Mouse (Mus musculus): Measurements from ENCODE around the gene Dnajb4. TPM values are rescaled to one million over a fixed set of nuclear protein-coding genes. Genes with fewer than 3 reads are reported as not detected.
"Not testable (repeated sequence)": the region's sequence is repeated elsewhere in the genome, so short reads cannot be mapped to it uniquely, and the experiment has no call there.

Gene Dnajb4
- total RNA-seq, 2 experiments from 2014 or later = 45.4 to 48.2 TPM

- DNase-seq = peak; percentile 74
- intact Hi-C loops (cut with DNase I; ENCODE audit: low total_unique reads) = no loop called here
Measured at GRCm38 (mm10) chr3:152210728-152211391, 758 bp upstream of the Dnajb4 start.

- no peak for DNase-seq
- intact Hi-C loops (cut with DNase I; ENCODE audit: low total_unique reads) = no loop called here
Measured at GRCm38 (mm10) chr3:152209177-152209966, 730 bp downstream of the Dnajb4 start.

DNA sequence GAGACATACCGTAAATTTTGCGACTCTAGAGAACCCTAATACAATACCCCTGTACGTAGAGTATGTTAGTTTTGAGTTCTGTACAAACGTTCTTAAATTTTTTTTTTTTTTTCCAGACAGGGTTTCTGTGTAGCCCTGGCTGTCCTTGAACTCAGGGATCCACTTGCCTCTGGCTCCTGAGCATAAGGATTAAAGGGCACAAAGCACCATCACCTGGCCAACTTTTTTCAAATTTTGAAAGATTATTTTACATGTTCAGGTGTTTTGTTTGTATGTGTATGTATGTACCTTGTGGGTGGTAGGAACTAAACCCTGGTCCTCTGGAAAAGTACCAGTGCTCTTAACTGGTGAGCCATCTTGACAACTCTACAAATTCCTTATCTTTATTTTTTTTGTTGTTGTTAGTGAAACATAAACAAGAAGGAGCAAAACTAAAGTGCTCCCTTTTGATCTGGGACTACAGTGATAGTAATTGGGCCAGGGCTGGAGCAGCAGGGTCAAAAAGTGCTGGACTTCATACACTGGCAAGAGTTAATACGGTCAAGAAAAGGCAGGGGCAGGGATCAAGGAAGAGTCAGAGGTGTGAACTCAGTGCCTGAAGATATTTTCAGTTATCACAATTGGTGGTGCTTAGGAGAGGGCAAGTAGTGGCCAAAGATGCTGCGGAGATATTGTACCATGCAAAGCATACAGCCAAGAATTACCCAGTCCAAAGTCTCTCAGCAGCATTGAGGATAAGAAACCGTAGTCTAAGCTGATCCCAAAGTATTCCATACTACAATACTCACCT lies 1.8 kb downstream of the Dnajb4 start:
- intact Hi-C loops (cut with DNase I; ENCODE audit: low total_unique reads) = no loop called here
- DNase-seq = no peak

DNA sequence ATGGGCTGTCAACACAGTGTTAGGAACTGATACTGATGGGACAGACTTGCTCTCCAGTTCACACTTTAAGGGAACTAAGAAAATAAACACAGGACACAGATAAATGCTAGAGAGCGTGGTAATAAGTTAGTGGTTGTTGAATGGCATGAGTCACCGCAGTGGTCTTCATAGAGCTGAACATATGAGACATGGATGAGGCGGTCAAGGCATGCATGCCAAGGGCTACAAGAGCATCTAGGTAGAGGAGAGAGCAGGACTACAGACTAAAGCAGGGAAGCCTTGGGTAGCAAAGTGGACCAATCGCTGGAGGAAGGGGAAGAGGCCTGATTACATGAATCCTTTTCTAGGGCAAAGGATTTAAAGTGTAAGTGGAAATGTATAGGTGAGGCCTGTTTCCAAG lies 2.9 kb downstream of the Dnajb4 start:
- intact Hi-C loops (cut with DNase I; ENCODE audit: low total_unique reads) = no loop called here
- DNase-seq = no peak

- intact Hi-C loops (cut with DNase I; ENCODE audit: low total_unique reads) = no loop called here
- DNase-seq = no peak
Measured at GRCm38 (mm10) chr3:152204577-152204976, 5.5 kb downstream of the Dnajb4 start.

- intact Hi-C loops (cut with DNase I; ENCODE audit: low total_unique reads) = no loop called here
- DNase-seq = no peak
Measured at GRCm38 (mm10) chr3:152203996-152204395, 6.1 kb downstream of the Dnajb4 start.

GRCm38 (mm10) chr3:152203411-152203810 lies 6.7 kb downstream of the Dnajb4 start:
- intact Hi-C loops (cut with DNase I; ENCODE audit: low total_unique reads) = no loop called here
- no peak for DNase-seq

GRCm38 (mm10) chr3:152202942-152203341 lies 7.2 kb downstream of the Dnajb4 start:
- intact Hi-C loops (cut with DNase I; ENCODE audit: low total_unique reads) = no loop called here
- no peak for DNase-seq

- intact Hi-C loops (cut with DNase I; ENCODE audit: low total_unique reads) = no loop called here
- DNase-seq = no peak
Measured at GRCm38 (mm10) chr3:152201651-152202050, 8.5 kb downstream of the Dnajb4 start.

DNA sequence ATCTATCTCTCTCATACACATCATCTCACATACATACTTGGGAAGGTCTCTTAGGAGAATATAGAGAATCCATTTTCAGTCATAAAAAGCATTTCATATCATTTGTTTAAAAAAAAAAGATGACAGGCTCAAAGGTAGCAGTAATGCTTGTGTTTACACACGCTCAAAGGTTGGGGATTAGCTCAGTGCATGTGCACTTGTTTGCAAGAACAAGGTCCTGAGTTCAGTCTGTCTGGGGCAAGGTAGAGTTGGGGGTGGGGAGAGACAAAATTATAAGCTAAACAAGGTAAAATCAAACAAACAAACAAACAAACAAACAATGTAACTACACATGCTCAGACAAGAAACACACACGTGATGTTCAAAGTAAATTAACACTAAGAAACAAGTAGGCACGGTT lies 8.9 kb downstream of the Dnajb4 start:
- DNase-seq = no peak
- intact Hi-C loops (cut with DNase I; ENCODE audit: low total_unique reads) = no loop called here

DNA sequence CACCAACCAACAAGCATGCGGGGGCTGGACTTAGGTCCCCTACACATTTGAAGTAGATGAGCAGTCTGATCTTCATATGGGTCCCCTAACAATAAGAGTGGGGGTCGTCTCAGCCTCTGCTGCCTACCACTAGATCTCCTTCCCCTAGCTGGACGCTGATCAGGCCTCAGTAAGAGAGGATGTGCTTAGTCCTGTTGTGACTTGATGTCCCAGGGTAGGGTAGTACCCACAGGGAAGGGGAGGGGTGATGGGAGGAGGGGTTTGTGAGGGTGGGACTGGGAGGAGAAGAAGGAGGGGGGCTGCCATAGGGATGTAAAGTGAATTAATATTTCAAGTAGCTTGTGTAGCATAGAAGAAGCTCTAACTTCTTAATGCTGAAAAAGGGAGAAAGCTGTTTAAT lies 11.0 kb downstream of the Dnajb4 start:
- intact Hi-C loops (cut with DNase I; ENCODE audit: low total_unique reads) = loop anchor here (5.0 kb wide), 1 partner anchor 87 kb away; no protein-coding TSS in a partner anchor
- DNase-seq = no peak

GRCm38 (mm10) chr3:152197246-152197645 lies 12.9 kb downstream of the Dnajb4 start:
- intact Hi-C loops (cut with DNase I; ENCODE audit: low total_unique reads) = loop anchor here (5.0 kb wide), 1 partner anchor 85 kb away; no protein-coding TSS in a partner anchor

GRCm38 (mm10) chr3:152193635-152194097 lies 16.4 kb downstream of the Dnajb4 start:
- intact Hi-C loops (cut with DNase I; ENCODE audit: low total_unique reads) = no loop called here
- DNase-seq = peak; percentile 81

More at GRCm38 (mm10) chr3:152197246-152197645, 12.9 kb downstream of the Dnajb4 start:
- not testable (repeated sequence) for DNase-seq

DNA sequence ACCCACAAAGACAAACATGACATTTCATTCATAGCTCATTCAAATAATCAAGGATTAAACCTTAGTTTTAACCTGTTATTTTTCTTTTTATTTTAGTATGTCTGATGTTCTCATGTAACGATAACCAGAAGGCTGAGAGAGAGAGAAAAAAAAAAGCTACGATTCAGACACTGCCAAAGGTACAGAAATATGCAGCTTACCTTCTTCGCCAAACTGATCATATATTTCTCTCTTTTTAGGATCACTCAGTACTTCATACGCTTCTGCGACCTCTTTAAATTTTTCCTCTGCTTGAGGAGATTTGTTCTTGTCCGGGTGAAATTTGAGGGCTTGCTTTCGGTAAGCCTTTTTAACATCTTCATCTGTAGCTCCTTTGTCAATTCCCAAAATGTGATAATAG lies 16.9 kb downstream of the Dnajb4 start:
- no peak for DNase-seq
- intact Hi-C loops (cut with DNase I; ENCODE audit: low total_unique reads) = no loop called here

DNA sequence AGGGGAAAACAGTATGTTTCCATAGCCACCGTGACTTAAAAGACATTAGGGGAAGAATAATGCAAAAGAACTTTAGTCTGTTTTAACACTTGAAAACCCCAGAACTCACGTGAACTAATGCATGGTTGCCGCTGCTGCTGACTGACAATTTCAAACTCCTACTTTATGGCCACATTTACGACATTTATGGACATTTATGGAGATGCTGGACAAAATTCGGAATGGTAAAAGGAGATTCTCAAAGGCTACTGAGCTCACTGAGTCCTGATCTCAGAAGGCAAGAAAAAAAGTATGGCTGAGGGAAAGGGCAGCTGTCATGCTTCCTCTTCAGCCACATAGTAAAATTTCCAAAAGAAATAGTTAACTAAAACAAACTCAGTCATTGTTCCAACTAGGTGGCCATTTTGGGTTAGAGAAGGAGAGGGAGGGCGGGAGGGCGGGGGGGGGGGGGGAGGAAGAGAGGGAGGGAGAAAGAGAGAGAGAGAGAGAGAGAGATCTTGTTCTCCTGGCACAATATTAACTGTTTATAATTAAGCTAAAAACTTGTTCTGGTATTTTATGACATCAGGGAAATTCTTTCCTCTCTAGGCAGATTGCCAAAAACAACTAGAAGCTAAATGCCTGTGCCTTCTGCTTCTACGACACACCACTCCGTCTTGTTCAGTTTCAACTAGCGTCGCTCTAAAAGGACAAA lies 17.7 kb downstream of the Dnajb4 start:
- DNase-seq = no peak

DNA sequence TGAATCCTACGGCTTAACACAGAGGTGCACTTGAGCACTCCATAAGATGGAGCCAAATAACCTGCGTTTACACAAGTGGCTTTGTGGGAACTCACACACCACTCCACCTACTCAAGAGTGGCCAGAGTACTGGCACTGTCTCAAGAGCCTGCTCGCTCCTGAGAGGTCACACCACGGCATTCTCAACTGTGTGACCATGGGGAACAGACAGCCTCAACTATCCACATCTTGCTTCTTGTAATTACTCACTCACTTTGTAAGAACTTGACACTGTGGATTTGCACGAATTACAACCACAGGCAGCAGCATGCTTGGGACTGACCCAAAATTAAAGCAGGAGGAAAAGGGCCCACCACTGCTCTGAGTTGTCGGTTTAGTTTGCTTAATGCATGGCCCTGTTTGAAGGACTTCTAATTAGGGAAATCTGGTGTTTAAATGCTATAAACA lies 18.3 kb downstream of the Dnajb4 start:
- DNase-seq = peak; percentile 19
- intact Hi-C loops (cut with DNase I; ENCODE audit: low total_unique reads) = no loop called here

More for the DNA sequence above, 17.7 kb downstream of the Dnajb4 start:
- intact Hi-C loops (cut with DNase I; ENCODE audit: low total_unique reads) = no loop called here

GRCm38 (mm10) chr3:152190679-152191477 lies 19.2 kb downstream of the Dnajb4 start:
- DNase-seq = no peak

GRCm38 (mm10) chr3:152189306-152189705 lies 20.8 kb downstream of the Dnajb4 start:
- intact Hi-C loops (cut with DNase I; ENCODE audit: low total_unique reads) = no loop called here
- no peak for DNase-seq

More at GRCm38 (mm10) chr3:152190679-152191477, 19.2 kb downstream of the Dnajb4 start:
- intact Hi-C loops (cut with DNase I; ENCODE audit: low total_unique reads) = no loop called here

Data from gastrocnemius, postnatal 14 days (tissue).